Mouse (Mus musculus) small intestine, adult 2 months (tissue): ENCODE measurements around the gene Glb1l.

Experiments
- CTCF ChIP-seq: fragments of 200-500 bp; IDR thresholded peaks from 2 replicates; pipeline ENCODE4 v1.5.1; 2012; ENCODE audit warnings: low read depth, mild to moderate bottlenecking, control low read depth, inconsistent platforms, low read length, moderate library complexity, mixed read lengths; ENCODE audit not compliant: insufficient replicate concordance, insufficient read length; ENCODE audit errors: extremely low read depth
- POLR2A ChIP-seq: fragments of 200-500 bp; IDR thresholded peaks from 2 replicates; pipeline ENCODE4 v1.6.1; 2012; ENCODE audit warnings: low read depth, mild to moderate bottlenecking, control low read depth, inconsistent platforms, low read length, moderate library complexity

DNA sequence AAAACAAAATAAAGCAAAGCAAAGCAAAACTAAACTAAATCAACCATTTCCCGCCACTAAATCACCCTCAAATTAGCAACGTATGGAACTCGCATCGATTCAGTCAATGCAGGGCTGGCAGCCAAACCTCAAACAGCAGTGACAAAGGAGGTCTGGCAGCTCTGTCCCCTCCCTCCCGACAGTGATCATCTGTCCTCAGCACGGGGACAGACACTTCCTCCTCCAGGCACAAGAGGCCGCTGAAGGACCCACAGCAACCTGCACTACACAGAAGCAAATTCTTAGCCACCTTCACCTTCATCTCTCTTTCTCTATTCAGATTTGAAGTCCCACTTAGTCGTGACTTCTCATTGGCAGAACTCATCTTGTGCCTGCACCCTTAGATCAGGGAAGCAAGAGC lies 24.0 kb upstream of the Glb1l start:
- no peak for TF ChIP-seq POLR2A
- TF ChIP-seq CTCF = peak; percentile 65; the same call in 1 of the 2 replicates
